Mouse (Mus musculus): ENCODE data around the gene Ddr1.

DNA sequence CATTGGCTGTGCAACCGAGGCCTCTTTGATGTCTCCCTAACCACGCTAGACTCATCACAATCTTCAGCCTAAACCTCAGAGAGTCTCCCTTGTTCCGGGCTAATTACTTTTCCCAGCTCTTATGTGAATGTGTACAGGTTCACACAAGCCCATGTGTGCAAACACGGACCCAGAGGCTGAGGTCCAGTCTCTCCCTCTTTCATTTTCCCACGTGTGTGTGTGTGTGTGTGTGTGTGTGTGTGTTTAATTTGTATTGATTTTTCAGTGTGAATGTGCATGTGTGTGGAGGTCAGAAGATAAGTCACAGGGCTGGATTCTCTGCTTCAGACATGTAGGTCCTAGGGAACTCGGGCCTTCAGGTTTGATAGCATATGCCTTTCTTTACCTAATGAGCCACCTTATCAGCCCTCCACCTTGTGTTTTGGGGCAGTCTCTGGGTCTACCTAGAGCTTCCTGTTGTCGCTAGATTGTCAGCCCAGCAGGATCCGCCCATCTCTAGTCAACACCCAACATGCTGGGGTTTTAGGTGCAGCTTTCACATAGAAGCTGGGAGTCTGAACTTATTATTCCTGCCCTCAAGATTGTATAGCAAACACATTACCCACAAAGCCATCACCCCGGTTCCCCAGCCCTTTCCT lies 37.3 kb upstream of the Ddr1 start:
- TF ChIP-seq CTCF (IDR thresholded peaks at IDR 0.05; ENCODE audit: low read depth, low read length) (no peak), EP300 (IDR thresholded peaks at IDR 0.05; ENCODE audit: insufficient read depth, low read depth, low read length) (no peak)

All from ES-Bruce4 (cell line).